Mouse (Mus musculus): ENCODE data around the gene Mcrip1.

Mcrip1 gene

GRCm38 (mm10) chr11:120509940-120510339 is 39.6 kb downstream of the Mcrip1 start:
- DNase-seq = no peak

GRCm38 (mm10) chr11:120508290-120508870 is 41.1 kb downstream of the Mcrip1 start:
- DNase-seq = no peak

GRCm38 (mm10) chr11:120507611-120508289 is 41.8 kb downstream of the Mcrip1 start:
- DNase-seq = no peak

GRCm38 (mm10) chr11:120506899-120507298 is 42.6 kb downstream of the Mcrip1 start:
- DNase-seq = peak; percentile 58

GRCm38 (mm10) chr11:120505661-120506060 is 43.9 kb downstream of the Mcrip1 start:
- no peak for DNase-seq

GRCm38 (mm10) chr11:120501701-120502100 is 47.8 kb downstream of the Mcrip1 start:
- DNase-seq = no peak

GRCm38 (mm10) chr11:120501018-120501417 is 48.5 kb downstream of the Mcrip1 start:
- DNase-seq = no peak

- peak; percentile 86 for DNase-seq
These were observed 49.2 kb downstream of the Mcrip1 start for GRCm38 (mm10) chr11:120500357-120500756.

GRCm38 (mm10) chr11:120499894-120500293 is 49.6 kb downstream of the Mcrip1 start:
- no peak for DNase-seq

GRCm38 (mm10) chr11:120498891-120499290 is 50.6 kb downstream of the Mcrip1 start:
- no peak for DNase-seq

- DNase-seq = no peak
These were observed 51.3 kb downstream of the Mcrip1 start for GRCm38 (mm10) chr11:120498226-120498625.

- no peak for DNase-seq
These were observed 52.1 kb downstream of the Mcrip1 start for GRCm38 (mm10) chr11:120497436-120497835.

GRCm38 (mm10) chr11:120493911-120494310 is 55.6 kb downstream of the Mcrip1 start:
- no peak for DNase-seq

GRCm38 (mm10) chr11:120493351-120493750 is 56.2 kb downstream of the Mcrip1 start:
- DNase-seq = no peak

Data from kidney, postnatal 10 days (tissue).